Mouse (Mus musculus) left cerebral cortex, adult 2 months (tissue): ENCODE measurements around the gene Serpine1. TPM values are rescaled to one million over a fixed set of nuclear protein-coding genes. Genes with fewer than 3 reads are reported as not detected.
A peak's percentile ranks its signal among the peaks of the same experiment; 100 is the strongest.

Source experiments
- DNase-seq, 2 experiments: peaks; one replicate each; pipeline ENCODE4 v3.0.0; 2021 to 2022; ENCODE audit warnings: low spot score in 2 of 2, mixed read lengths in 1 of 2; ENCODE audit errors: extremely low spot score in 1 of 2
- H3K27ac ChIP-seq: fragments of 200-600 bp; 2 replicates; pipeline ENCODE4 v1.8.1; 2022
- H3K4me3 ChIP-seq: fragments of 200-600 bp; 2 replicates; pipeline ENCODE4 v1.8.1; 2022
- CTCF ChIP-seq: fragments of 200-600 bp; IDR thresholded peaks from 2 replicates; pipeline ENCODE4 v1.8.1; 2022; ENCODE audit warnings: antibody characterized with exemption, mild to moderate bottlenecking, moderate library complexity
- intact Hi-C: fragments of 180-260 bp; cut with DNase I; formaldehyde crosslinking; loops from one replicate; pipeline ENCODE4 v1.15.1; 2025
- total RNA-seq, 2 experiments: library from RNA; stranded (reverse); gene quantifications; 2 replicates each; pipeline ENCODE4 v1.2.3; 2021

The Serpine1 gene
- total RNA-seq, 2 experiments from 2014 or later = 0.91 to 1.1 TPM

DNA sequence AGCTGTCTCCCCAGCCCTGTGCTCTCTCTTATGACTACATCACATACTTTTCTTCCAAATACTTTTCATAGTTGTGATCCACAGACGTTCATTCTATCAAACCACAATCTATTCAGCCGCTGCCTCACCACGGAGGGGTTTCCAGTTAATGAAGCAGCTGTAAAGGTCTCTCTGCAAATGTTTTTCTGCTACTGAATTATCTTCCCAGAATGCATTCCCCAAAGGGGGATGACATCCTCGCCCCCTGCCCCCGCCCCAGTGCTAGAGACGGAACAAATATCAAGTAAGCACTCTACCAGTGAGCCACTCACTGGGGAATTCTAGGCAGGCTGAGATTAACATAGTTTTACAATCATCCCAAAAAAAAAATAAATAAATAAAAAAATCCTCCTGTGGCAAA, 36.0 kb upstream of the Serpine1 start:
- Histone ChIP-seq H3K27ac (no peak overlapping the region), H3K4me3 (no peak overlapping the region)
- intact Hi-C loops = loop anchor here (2.0 kb wide), 1 partner anchor 179 kb away; no protein-coding TSS in a partner anchor
- no peak for TF ChIP-seq CTCF
- no peak for DNase-seq

DNA sequence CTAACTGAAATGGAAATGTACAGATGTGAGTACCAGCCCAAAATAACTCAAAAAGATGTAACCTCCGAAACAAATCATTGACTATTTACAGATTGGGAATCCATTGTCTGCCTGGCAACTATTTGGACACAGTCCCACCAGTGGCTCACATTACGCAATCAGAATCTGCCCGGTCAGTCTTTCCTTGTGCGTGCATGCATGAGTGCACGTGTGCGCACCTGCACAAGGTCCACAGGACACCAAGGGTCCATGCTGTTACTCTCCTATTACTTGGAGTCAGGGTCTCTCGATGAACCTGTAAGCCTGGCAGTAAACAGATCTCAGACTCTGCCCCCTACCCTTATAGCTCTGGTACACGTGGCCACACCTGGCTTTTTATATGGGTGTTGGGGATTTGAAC, 35.6 kb upstream of the Serpine1 start:
- intact Hi-C loops = loop anchor here (1.0 to 2.0 kb wide), 3 partner anchors 45 to 179 kb away; no protein-coding TSS in a partner anchor
- no peak overlapping the region for H3K4me3 ChIP-seq
- no peak for TF ChIP-seq CTCF
- no peak for DNase-seq
- no peak overlapping the region for H3K27ac ChIP-seq

DNA sequence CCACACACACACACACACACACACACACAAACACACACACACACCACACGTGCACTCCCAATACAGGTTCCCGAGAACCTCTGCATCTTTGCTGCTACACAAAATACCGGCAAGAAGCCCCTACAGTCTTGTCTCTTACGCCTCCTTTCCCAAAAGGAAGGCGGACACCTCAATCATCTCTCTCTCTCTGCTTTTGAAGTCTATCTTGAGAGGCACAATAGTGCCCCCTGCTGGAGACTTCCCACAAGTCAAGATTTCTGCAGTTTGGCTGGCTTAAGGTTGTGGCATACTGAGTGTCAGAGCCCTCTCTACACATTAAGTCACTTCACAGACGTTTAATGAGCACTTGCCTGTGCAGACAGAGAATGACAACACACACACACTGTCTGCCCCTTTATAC, 35.0 kb upstream of the Serpine1 start:
- TF ChIP-seq CTCF = peak; percentile 89
- H3K27ac ChIP-seq = no peak overlapping the region
- intact Hi-C loops = loop anchor here (1.0 kb wide), 2 partner anchors 45 to 82 kb away; no protein-coding TSS in a partner anchor
- peak; percentile 80 to 88 for DNase-seq
- H3K4me3 ChIP-seq = no peak overlapping the region

DNA sequence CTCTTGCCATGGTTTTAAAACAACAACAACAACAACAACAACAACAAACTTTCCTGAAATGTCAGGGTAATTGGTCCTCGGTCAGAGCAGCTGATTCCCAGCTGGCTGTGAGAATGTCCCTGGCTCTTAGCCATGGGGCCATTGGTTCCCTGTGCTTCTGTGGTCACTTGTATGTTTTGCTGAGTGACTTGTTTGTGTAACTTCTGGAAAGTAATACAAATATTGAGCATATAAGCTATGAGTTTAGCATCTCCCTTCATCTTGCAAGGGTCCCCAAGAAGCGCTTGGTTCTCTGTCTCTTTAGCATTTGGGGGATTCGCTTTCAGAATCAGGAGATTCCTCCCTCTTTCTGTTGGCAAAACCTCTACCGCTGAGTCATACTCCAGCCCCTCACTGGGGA, 34.4 kb upstream of the Serpine1 start:
- TF ChIP-seq CTCF = no peak
- intact Hi-C loops = no loop called here
- no peak overlapping the region for H3K4me3 ChIP-seq
- DNase-seq = no peak
- no peak overlapping the region for H3K27ac ChIP-seq

DNA sequence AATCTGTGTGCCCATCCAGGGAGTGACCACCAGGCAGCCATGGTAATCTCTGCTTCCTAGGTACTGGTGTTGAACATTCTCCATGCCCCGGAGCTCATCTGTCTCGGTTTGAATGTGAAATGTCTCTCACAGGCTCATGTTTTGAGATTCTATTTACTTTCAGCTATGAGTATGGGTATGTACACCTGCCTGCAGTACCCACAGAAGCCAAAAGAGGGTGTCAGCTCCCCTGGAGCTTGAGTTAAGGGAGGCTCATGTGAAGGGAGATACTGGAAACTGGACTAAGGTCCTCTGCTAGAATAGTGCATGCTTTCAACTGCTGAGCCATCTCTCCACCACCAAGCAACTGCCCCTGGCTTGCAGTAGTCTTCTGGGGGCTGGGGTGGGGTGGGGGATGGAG, 31.9 kb upstream of the Serpine1 start:
- no peak overlapping the region for H3K4me3 ChIP-seq
- DNase-seq = no peak
- H3K27ac ChIP-seq = no peak overlapping the region; the same call in 1 of the 2 replicates
- intact Hi-C loops = loop anchor here (1.0 kb wide), 1 partner anchor 72 kb away; no protein-coding TSS in a partner anchor
- TF ChIP-seq CTCF = peak; percentile 27

DNA sequence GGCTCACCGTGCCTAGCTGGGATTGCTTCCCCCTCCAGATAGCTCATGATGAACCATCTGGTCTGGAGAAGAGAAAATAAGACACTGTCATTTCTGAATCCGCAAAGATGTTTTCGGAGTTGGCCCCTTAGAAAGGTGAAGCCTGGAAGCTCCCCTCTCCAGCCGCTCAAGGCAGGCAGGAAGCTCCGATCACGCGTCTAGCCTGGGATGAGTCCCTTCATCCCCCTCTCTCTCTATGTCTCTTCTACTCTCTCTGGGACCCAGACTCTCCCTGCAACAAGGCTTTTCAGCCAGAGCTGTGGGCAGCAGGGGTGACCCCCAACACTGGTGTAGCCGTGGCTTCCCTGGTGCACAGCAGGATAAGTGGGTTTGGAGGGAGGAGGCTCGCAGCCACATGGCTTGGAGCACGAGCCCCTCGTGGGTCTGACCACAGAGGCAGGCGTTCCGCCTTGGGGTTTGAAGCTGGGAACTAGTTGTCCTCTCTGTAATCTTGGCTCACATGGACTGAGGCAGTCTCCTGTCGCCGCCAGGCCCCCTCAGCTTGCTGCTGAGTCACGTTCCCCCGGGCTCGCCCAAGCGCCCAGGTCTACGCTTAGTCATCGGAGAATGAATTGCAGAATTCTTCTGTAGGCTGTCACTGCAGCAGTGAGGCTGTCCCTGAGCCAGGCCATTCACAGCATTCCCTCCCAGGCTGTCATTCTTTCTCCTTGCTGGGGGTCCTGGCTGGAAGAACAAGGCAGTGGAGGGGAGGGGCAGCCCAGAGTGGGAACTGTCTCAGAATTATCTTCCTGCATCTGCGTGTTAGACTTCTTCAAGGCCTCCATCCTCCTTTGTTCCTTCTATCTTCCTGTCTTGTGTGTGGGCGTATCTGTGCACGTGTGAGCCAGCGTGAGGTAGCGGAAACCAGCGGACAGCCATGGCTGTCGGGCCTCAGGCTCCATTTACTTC, 30.8 kb upstream of the Serpine1 start:
- intact Hi-C loops = loop anchor here (1.0 kb wide), 2 partner anchors 27 to 71 kb away; no protein-coding TSS in a partner anchor
- no peak for TF ChIP-seq CTCF
- H3K4me3 ChIP-seq = no peak overlapping the region
- H3K27ac ChIP-seq = peak overlapping the region; percentile 88
- DNase-seq = peak; percentile 75 to 77

DNA sequence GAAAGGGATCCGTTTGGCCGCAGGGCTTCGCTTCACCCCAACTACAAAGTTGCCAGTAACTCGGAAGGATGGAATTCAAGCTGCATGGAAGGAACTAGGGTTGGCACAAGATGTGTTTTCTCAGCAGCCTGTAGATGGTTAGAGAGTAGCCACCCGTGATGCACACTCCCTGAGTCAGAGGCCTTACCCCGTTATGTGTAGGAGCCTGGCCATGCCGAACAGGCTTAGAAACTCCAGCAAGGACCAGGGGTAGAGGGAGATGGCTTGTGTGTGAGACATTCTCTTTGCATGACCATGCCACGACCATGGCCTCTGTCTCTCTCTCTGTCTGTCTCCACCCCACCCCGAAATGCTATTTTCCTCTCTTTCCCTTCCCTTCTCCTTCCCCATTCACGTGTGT, 30.0 kb upstream of the Serpine1 start:
- peak overlapping the region; percentile 88 for H3K27ac ChIP-seq
- no peak overlapping the region for H3K4me3 ChIP-seq
- no peak for DNase-seq
- intact Hi-C loops = loop anchor here (1.0 kb wide), 1 partner anchor 26 kb away; no protein-coding TSS in a partner anchor
- no peak for TF ChIP-seq CTCF

DNA sequence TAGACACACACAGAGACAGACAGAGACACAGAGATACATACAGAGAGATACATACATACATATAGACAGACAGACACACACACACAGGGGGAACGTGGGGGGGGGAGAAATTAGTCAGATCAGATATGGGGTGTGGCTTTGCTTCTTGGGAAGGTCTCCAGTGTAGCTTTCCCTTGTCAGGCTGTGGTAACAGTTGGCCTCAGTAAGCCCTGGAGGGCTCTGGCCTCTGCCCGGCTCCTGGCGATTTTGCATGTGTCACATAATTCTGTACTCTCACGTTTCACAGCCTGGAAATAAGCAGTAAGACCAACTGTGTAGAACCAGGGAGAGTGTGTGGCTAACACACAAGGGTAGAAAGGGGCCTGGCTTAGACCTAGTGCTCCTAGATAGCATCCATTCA, 28.6 kb upstream of the Serpine1 start:
- DNase-seq = no peak
- Histone ChIP-seq H3K27ac (no peak overlapping the region), H3K4me3 (no peak overlapping the region)
- intact Hi-C loops = no loop called here
- TF ChIP-seq CTCF = no peak

DNA sequence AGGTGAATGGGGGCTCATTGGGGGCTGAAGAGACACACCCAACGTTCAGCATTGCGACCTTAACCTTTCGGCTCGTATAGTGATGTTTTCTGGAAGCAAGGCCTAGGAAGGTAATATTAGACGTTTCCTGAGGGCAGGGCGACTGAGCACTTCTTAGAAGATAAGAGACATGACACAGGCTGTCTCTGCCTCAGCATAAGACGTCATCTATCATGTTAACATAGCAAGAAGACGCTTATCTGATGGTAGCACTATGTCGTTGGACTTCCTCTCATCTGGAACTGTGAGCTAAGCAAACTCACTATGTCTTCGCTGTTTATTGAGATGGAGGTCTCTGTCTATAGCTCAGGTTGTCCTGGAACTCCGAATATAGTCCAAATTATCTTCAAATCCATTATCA, 26.4 kb upstream of the Serpine1 start:
- H3K4me3 ChIP-seq = no peak overlapping the region
- intact Hi-C loops = no loop called here

DNA sequence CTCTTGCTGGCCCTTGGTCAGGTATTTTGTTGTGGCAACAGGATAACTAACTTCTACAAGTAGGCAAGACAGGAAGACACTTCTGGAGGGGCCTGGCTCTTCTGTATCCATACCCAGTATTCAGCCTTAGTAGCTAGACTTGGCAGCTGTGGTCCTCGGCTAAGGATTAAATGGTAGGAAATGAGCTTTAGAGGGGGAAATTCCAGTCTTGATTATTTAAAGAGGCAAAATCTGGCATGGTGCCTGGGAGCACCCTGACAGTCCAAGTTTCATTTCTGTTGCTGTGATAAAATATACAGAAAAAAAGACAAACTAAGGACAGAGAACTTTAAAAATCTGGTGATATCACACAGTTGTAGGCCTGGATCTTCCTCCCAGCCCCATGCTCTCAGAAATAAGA, 24.0 kb upstream of the Serpine1 start:
- peak in 1 of 2 experiments; percentile 28 for DNase-seq
- intact Hi-C loops = no loop called here
- Histone ChIP-seq H3K27ac (0 out of 2 replicates have a peak overlapping the region, but pooled peaks have one; percentile 19), H3K4me3 (no peak overlapping the region)
- TF ChIP-seq CTCF = no peak

More for the DNA sequence above, 26.4 kb upstream of the Serpine1 start:
- H3K27ac ChIP-seq = no peak overlapping the region
- DNase-seq = no peak
- no peak for TF ChIP-seq CTCF

DNA sequence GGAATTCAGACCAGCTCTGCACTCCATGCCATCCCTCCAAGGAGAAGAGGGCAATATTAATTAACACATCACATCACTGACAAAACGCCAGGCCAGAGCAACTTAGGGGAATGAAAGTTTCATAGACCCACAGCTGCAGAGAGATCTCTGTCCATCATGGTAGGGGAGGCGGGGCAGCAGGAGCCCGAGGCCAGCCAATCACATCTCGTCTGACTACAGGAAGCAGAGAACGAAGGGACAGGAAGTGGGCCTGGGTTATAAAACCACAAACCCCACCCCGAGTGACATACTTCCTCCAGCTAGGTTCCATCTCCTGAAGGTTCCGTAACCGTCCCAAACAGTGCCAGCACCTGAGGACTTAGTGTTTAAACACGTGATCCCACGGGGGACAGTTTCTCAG, 23.1 kb upstream of the Serpine1 start:
- TF ChIP-seq CTCF = no peak
- H3K27ac ChIP-seq = no peak overlapping the region
- intact Hi-C loops = no loop called here
- H3K4me3 ChIP-seq = no peak overlapping the region
- DNase-seq = no peak

DNA sequence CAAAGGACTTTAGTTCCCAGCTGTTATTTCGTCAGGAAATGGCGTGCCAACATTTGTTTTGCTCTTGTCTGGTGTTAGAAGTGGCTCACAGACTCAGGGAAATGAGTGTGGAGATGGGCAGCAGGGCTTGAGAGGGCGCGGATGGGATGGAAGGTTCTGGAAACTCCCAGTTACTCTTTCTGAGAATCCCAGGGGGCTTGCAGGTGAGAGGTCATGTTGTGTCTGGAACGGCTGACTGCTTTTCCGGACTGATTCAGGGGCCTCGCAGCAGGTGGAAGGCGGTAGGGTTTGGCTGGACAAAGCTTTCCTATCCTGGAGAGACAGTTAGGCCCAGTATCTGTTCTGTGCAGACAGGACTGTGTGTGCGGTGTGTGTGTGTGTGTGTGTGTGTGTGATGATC, 21.7 kb upstream of the Serpine1 start:
- no peak overlapping the region for H3K4me3 ChIP-seq
- DNase-seq = no peak
- no peak overlapping the region for H3K27ac ChIP-seq
- intact Hi-C loops = no loop called here
- TF ChIP-seq CTCF = no peak
